Mouse (Mus musculus): ENCODE measurements around the gene ccdc198. TPM values are rescaled to one million over a fixed set of nuclear protein-coding genes. Genes with fewer than 3 reads are reported as not detected.

The ccdc198 gene
- polyA plus RNA-seq (2012): not detected in 2 replicates

GRCm38 (mm10) chr14:49245126-49245714 lies at the start of gene ccdc198:
TSS of gene ccdc198 (minus strand) at chr14:49245474.

DNA sequence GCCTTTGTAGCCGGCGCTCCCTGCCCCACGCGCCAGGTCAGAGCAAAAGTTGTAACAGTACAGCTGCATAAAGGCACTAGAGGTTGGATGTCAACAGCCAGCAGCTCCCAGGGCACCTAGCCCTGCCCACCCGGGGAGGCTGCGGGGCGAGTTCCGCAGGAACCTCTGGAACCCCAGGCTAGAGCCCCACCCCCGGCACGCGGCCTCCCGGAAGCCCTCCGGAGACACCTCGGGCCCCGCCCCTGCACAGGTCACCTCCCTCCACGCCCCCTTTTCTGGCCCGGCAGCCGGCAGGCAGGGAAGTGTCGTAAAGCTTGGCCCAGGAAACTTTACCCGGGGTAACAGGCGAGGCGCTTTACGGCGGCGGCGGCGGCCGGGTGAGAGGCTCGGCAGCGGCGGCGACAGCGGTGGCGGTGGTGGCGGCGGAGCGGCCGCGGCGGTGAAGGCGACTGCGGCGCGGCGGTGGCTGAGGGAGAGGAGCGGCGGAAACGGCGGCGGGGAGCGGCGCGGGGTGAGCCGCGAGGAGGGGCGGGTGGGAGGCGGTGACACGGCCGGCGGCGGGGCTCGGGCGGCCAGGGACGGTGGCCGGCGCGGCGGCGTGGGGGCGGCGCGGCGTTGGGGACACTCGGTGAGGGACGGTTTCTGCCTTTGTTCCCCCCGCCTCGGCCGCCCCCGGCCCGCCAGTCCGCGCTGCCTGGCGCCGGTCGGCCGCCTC lies 73.2 kb downstream of the ccdc198 start, which contains the start of gene Naa30:
Naa30 (plus strand) TSS at position 360 of the 715 bp plus-strand sequence.

Other genes starting within 250 kb of the ccdc198 start
- 3.7 and 4.1 TPM in 2 replicates for gene Ap5m1, start 179.4 kb downstream of the ccdc198 start, polyA plus RNA-seq (2012)
- gene Exoc5, start 178.8 kb downstream of the ccdc198 start, polyA plus RNA-seq (2012): 7.2 and 8.8 TPM in 2 replicates
- gene Naa30, start 73.2 kb downstream of the ccdc198 start, polyA plus RNA-seq (2012): 6.0 and 7.8 TPM in 2 replicates

All from megakaryocyte-erythroid progenitor cell, adult 5 weeks (primary cell).